Mouse (Mus musculus) heart, embryonic 11.5 days (tissue): ENCODE data around the gene Txndc2. TPM values are rescaled to one million over a fixed set of nuclear protein-coding genes. Genes with fewer than 3 reads are reported as not detected.

Source experiments
- ATAC-seq: fragments of 200-750 bp; cut with Nextera tagmentation; replicated peaks from 2 replicates; pipeline ENCODE4 v1.8.0; 2017; ENCODE audit warnings: moderate library complexity; ENCODE audit not compliant: insufficient number of reproducible peaks, low FRiP score, low TSS enrichment
- H3K27ac ChIP-seq: fragments of 300-500 bp; sonication (generic); 2 replicates; pipeline ENCODE4 v1.5.1; 2014; ENCODE audit warnings: mild to moderate bottlenecking, low read depth, low read length
- H3K27me3 ChIP-seq: fragments of 300-500 bp; sonication (generic); 2 replicates; pipeline ENCODE4 v1.6.1; 2014; ENCODE audit warnings: mild to moderate bottlenecking, low read length, mixed read lengths; ENCODE audit not compliant: control insufficient read depth, insufficient read depth
- H3K36me3 ChIP-seq: fragments of 300-500 bp; sonication (generic); 2 replicates; pipeline ENCODE4 v1.6.1; 2014; ENCODE audit warnings: mild to moderate bottlenecking, low read length, moderate library complexity, mixed read lengths; ENCODE audit not compliant: control insufficient read depth, insufficient read depth
- H3K4me1 ChIP-seq: fragments of 300-500 bp; sonication (generic); 2 replicates; pipeline ENCODE4 v1.6.1; 2014; ENCODE audit warnings: low read length; ENCODE audit not compliant: control insufficient read depth, insufficient read depth
- H3K4me2 ChIP-seq: fragments of 300-500 bp; sonication (generic); 2 replicates; pipeline ENCODE4 v1.6.1; 2014; ENCODE audit warnings: mild to moderate bottlenecking, moderate library complexity
- H3K4me3 ChIP-seq: fragments of 300-500 bp; sonication (generic); 2 replicates; pipeline ENCODE4 v1.5.1; 2014; ENCODE audit warnings: low read depth, low read length
- H3K9ac ChIP-seq: fragments of 300-500 bp; sonication (generic); 2 replicates; pipeline ENCODE4 v1.6.1; 2014; ENCODE audit warnings: mild to moderate bottlenecking, low read depth, low read length, moderate library complexity
- H3K9me3 ChIP-seq: fragments of 300-500 bp; sonication (generic); replicated peaks from 2 replicates; pipeline ENCODE4 v1.6.1; 2016; ENCODE audit warnings: low read length; ENCODE audit not compliant: control insufficient read depth
- WGBS: fragments of 180-500 bp; shearing (Covaris S2); extraction: QIAGEN DNeasy Blood & Tissue Kit; methylation state at CpG from one replicate; pipeline ENCODE4 v1.1.7; 2014; ENCODE audit not compliant: insufficient replicate concordance; 5-methylcytosine and 5-hydroxymethylcytosine counted together
- polyA plus RNA-seq: library from polyadenylated mRNA; unstranded; fragments of >200 nt; fragmentation: Nextera tagmentation; extraction: Ambion mirVana; gene quantifications from 2 replicates; pipeline ENCODE4 v1.2.1, GENCODE M21; 2014

Gene Txndc2
- polyA plus RNA-seq: not detected in 2 replicates

GRCm38 (mm10) chr17:65641734-65642218 lies at the start of gene Txndc2:
TSS of gene Txndc2 (minus strand) at chr17:65642168.
- 81% methylated on average over 11 of the region's 11 CpGs for WGBS
- no peaks in the 10 kb centered on the region for H3K9me3 ChIP-seq
- H3K27me3 ChIP-seq: no peaks in the 10 kb centered on the region
- no peak within 1 kb of the TSS for H3K27ac ChIP-seq
- no peak within 1 kb of the TSS for H3K4me2 ChIP-seq
- no peak within 1 kb of the TSS for H3K4me3 ChIP-seq
- 0 out of 2 replicates have a peak, but pooled peaks cover 4% of the 10 kb centered on the region for H3K4me1 ChIP-seq
- no peak for ATAC-seq
- H3K9ac ChIP-seq: no peak within 1 kb of the TSS
- H3K36me3 ChIP-seq: no peaks in the 10 kb centered on the region

- no peak overlapping the region for H3K4me3 ChIP-seq
- no peak overlapping the region for H3K9ac ChIP-seq
- 61% methylated on average over 2 of the region's 2 CpGs for WGBS
- H3K36me3 ChIP-seq: no peaks in the 10 kb centered on the region
- no peaks in the 10 kb centered on the region for H3K27me3 ChIP-seq
- no peak for ATAC-seq
- H3K27ac ChIP-seq: no peak overlapping the region
- H3K9me3 ChIP-seq: no peaks in the 10 kb centered on the region
- H3K4me1 ChIP-seq: peaks cover 9% of the 10 kb centered on the region
- H3K4me2 ChIP-seq: no peak overlapping the region
Measured at GRCm38 (mm10) chr17:65683731-65684130, 41.8 kb upstream of the Txndc2 start.

GRCm38 (mm10) chr17:65683316-65683715 lies 41.3 kb upstream of the Txndc2 start:
- Histone ChIP-seq H3K27me3 (no peaks in the 10 kb centered on the region), H3K9ac (no peak overlapping the region), H3K36me3 (no peaks in the 10 kb centered on the region), H3K9me3 (no peaks in the 10 kb centered on the region), H3K27ac (no peak overlapping the region), H3K4me1 (peaks cover 9% of the 10 kb centered on the region), H3K4me3 (no peak overlapping the region), H3K4me2 (no peak overlapping the region)
- no peak; the same call in 1 of the 2 replicates for ATAC-seq
- WGBS: 70% methylated on average over 3 of the region's 3 CpGs

- Histone ChIP-seq H3K4me2 (no peak overlapping the region), H3K4me1 (peaks cover 9% of the 10 kb centered on the region), H3K9me3 (no peaks in the 10 kb centered on the region), H3K4me3 (no peak overlapping the region), H3K9ac (no peak overlapping the region), H3K36me3 (no peaks in the 10 kb centered on the region), H3K27me3 (no peaks in the 10 kb centered on the region), H3K27ac (no peak overlapping the region)
- no peak for ATAC-seq
- WGBS: 59% methylated on average over 5 of the region's 5 CpGs
Measured at GRCm38 (mm10) chr17:65682071-65682680, 40.2 kb upstream of the Txndc2 start.

GRCm38 (mm10) chr17:65681516-65681915 lies 39.5 kb upstream of the Txndc2 start:
- no peaks in the 10 kb centered on the region for H3K9me3 ChIP-seq
- WGBS: 67% methylated on average over 6 of the region's 6 CpGs
- H3K4me2 ChIP-seq: no peak overlapping the region
- H3K9ac ChIP-seq: no peak overlapping the region
- no peak overlapping the region for H3K27ac ChIP-seq
- H3K4me1 ChIP-seq: peaks cover 9% of the 10 kb centered on the region
- no peaks in the 10 kb centered on the region for H3K36me3 ChIP-seq
- no peak overlapping the region for H3K4me3 ChIP-seq
- H3K27me3 ChIP-seq: no peaks in the 10 kb centered on the region
- no peak for ATAC-seq

- no peak for ATAC-seq
- 71% methylated on average over 2 of the region's 2 CpGs for WGBS
- no peaks in the 10 kb centered on the region for H3K9me3 ChIP-seq
Measured at GRCm38 (mm10) chr17:65680801-65681412, 38.9 kb upstream of the Txndc2 start.

GRCm38 (mm10) chr17:65679806-65680446 lies 38.0 kb upstream of the Txndc2 start:
- no peak overlapping the region for H3K9ac ChIP-seq
- no peaks in the 10 kb centered on the region for H3K36me3 ChIP-seq
- no peak for ATAC-seq
- no peak overlapping the region for H3K4me2 ChIP-seq
- WGBS: 75% methylated on average over 14 of the region's 14 CpGs
- no peak overlapping the region for H3K27ac ChIP-seq
- no peak overlapping the region for H3K4me3 ChIP-seq
- H3K27me3 ChIP-seq: no peaks in the 10 kb centered on the region
- no peaks in the 10 kb centered on the region for H3K9me3 ChIP-seq
- peaks cover 12% of the 10 kb centered on the region for H3K4me1 ChIP-seq

More at GRCm38 (mm10) chr17:65680801-65681412, 38.9 kb upstream of the Txndc2 start:
- Histone ChIP-seq H3K27me3 (no peaks in the 10 kb centered on the region), H3K4me1 (peaks cover 9% of the 10 kb centered on the region), H3K36me3 (no peaks in the 10 kb centered on the region), H3K4me3 (no peak overlapping the region), H3K27ac (no peak overlapping the region), H3K9ac (no peak overlapping the region), H3K4me2 (no peak overlapping the region)

GRCm38 (mm10) chr17:65677742-65678141 lies 35.8 kb upstream of the Txndc2 start:
- H3K4me1 ChIP-seq: peaks cover 11% of the 10 kb centered on the region
- no peak overlapping the region for H3K27ac ChIP-seq
- no peak overlapping the region for H3K9ac ChIP-seq
- H3K36me3 ChIP-seq: no peaks in the 10 kb centered on the region
- H3K27me3 ChIP-seq: no peaks in the 10 kb centered on the region
- no peak for ATAC-seq
- no peaks in the 10 kb centered on the region for H3K9me3 ChIP-seq
- no peak overlapping the region for H3K4me3 ChIP-seq
- H3K4me2 ChIP-seq: no peak overlapping the region
- 85% methylated on average over 1 of the region's 1 CpGs for WGBS
